Mouse (Mus musculus) urinary bladder, adult 18-20 months (tissue): ENCODE data around the gene Osbpl10.

ENCODE experiments used
- DNase-seq, 2 experiments: peaks; one replicate each; pipeline ENCODE4 v3.0.0; 2022; ENCODE audit warnings: low spot score in 2 of 2, mixed read lengths in 2 of 2

Osbpl10 gene

GRCm38 (mm10) chr9:115215830-115216701, 237.7 kb downstream of the Osbpl10 start:
- no peak for DNase-seq

GRCm38 (mm10) chr9:115217984-115218383, 239.6 kb downstream of the Osbpl10 start:
- DNase-seq, result no peak

GRCm38 (mm10) chr9:115220466-115220865, 242.1 kb downstream of the Osbpl10 start:
- no peak for DNase-seq

DNA sequence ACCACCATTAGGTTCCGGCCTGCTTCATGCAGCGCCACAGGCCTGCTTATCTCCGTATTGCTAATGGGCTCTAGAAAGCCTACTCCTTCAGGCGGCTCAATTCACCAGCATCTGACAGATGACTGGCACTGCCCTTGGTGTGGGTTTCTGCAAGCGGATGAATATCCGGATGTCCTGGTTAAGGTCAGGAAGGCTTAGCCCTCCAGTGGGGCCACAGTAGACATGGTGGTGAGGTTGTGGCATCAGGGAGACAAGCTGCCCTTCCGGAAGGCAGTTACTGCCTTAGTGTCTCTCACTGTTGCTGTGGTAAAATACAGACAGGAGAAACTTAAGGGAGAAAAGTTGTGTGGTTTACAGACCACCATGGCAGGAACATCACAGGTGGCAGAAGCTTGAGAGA, 242.9 kb downstream of the Osbpl10 start:
- no peak for DNase-seq

DNA sequence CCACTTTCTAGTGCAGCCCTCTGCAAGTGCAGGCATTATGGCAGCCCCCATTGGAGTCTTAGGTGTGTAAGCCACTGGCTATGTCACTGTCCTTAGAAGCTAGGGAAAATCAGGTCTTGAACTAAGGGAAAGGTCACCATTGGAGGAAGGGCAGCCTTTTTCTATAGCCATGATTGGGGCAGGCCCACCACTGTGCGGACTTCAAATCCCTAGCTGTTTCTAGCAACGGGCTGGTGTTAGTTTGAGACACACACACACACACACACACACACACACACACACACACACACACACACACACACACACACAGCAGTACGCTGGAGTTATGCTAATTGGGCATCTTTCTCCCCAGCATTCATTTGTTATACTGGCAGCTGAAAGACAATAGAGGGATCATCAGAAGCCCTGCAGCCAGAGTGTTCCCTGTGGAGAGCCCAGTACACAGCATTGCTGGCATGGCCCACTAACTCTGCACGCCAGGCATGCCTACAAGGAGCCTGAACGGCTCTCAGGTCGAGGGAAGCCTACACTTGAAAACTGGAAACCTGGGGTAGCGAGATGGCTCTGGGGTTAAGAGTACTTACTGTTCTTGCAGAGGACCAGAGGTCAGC, 246.5 kb downstream of the Osbpl10 start:
- DNase-seq, result no peak

GRCm38 (mm10) chr9:115229145-115229544, 250.8 kb downstream of the Osbpl10 start:
- no peak for DNase-seq

GRCm38 (mm10) chr9:115229676-115230075, 251.3 kb downstream of the Osbpl10 start:
- no peak for DNase-seq

DNA sequence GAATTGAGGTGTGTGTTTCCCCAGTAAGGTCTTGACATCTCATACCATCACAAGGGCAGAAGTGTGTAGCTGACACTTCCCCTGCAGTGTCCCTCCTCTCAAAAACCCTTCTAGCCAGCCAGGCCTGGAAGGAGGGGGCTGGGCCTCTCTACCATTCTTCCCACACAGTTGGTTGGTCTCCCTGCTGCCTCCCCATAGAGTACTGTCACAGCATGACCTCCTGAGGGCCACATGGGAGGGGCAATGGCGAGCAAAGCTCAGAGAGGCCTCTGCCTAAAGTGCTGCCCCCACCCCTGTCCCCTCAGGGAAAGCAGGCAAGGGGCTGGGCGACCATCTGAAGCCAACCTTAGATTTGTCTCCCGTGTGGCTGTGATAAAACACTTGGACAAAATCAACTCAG, 251.8 kb downstream of the Osbpl10 start:
- DNase-seq, result no peak

- DNase-seq, result no peak
Observed at GRCm38 (mm10) chr9:115231476-115231875, 253.1 kb downstream of the Osbpl10 start.

DNA sequence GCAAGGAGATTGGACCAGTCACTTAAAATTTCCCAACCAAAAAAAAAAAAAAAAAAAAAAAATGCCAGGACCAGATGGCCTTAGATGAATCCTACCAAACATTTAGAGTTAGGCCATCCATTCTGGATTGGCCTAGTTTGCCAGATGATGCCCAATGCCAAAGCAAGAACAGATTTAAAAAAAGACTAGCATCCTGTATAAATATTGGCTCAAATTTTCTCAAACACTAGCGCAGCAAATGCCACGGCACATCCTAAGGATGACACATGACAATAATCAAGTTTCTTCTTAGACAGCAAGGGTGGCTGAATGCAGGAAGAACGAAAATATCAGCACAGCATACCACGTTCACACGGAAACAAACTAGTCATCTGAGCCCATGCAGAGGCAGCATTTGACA, 255.4 kb downstream of the Osbpl10 start:
- no peak for DNase-seq

DNA sequence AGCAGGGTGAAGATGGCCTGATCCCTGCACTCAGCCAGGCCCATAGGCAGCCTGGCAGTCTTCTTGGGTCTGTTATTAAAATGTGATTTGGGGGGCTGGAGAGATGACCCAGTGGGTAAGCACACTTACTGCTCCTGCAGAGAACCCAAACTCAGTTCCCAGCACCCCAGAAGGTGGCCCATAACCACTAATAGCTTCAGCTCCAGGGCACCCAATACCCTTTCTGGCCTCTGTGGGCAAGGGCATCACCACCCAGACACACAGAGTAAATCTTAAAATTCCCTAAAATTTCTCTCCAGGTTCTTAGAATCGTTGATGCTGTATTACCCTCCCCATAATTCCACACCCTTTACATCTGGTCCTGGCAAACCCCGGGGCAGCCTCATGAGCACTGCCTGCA, 256.2 kb downstream of the Osbpl10 start:
- DNase-seq, result no peak

GRCm38 (mm10) chr9:115236352-115236841, 258.0 kb downstream of the Osbpl10 start:
- DNase-seq, result peak; percentile 19 to 26

- DNase-seq, result no peak
Observed at GRCm38 (mm10) chr9:115237943-115238342, 259.6 kb downstream of the Osbpl10 start.

DNA sequence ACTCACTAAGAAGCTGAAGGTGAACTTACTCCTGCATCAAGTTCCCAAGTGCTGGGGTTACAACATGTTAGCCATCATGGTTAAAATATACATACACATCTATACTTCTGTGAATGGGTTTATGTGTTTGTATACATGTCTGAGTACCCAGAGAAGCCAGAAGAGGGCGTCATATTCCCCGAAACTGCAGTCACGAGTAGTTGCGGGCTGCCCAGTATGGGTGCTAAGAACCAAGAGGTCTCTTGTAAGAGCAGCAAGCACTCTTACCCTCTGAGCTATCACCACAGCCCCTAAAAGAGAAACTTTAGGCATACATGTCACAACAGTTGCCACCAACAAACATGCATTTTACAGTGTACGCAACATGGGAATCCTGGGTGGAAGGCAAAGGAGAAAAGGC, 261.5 kb downstream of the Osbpl10 start:
- no peak for DNase-seq

DNA sequence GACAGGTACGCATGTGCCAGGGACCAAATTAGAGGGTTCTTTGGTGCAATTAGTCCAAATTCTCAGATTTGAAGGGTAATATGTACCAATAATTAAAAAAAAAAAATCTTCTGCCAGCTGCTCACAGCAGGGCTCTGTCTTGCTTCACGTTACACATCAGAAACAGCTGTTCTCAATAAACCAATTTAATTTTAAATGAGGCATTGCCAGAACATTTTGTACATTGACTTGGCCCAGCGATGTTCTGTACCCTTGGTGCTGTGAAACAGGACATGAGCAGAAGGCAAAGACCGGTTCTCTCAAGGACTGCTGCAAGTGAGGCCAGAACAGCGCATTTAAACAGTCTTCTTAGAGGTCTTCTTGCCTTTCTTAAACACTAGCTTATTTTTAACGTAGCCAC, 265.3 kb downstream of the Osbpl10 start:
- DNase-seq, result no peak

DNA sequence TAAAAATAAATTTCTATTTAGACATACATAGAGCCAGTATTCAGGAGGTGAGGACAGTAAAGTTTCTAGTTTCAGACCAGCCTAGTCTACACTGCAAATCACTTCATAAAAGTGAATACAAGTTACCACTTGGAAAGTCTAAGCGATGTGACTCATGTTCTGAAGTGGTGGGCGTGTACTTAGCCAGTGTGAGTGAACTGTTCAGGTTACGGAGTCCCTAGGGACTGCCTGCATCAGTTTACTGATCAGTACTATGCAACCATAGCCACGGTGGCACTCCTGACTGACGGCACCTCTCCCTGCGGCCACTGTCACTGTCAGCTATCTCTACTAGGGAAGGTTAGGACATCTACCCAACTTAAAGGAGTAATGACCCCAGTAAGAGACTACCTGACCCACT, 266.7 kb downstream of the Osbpl10 start:
- DNase-seq, result no peak

DNA sequence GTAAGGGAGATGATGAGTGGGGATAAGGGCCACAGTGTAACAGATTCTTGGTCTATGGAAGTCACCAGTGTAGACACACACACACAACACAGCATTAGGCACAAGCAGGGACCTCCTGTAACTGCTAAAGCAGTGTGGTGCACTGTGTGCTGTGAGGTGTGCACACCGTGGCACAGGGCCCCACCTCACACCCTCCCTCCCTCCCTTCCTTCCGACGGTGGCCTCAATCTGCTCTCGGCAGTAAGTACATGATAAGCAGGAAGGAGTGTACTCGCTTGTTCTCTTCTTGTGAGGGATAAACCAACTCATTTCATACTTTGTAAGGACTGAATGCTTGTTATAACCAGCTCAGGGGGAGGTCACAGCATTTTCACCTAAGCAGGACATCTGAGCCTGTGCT, 270.8 kb downstream of the Osbpl10 start:
- DNase-seq, result no peak

- DNase-seq, result no peak
Observed at GRCm38 (mm10) chr9:115257733-115258286, 279.4 kb downstream of the Osbpl10 start.

- no peak for DNase-seq
Observed at GRCm38 (mm10) chr9:115259866-115260265, 281.5 kb downstream of the Osbpl10 start.

GRCm38 (mm10) chr9:115260464-115260863, 282.1 kb downstream of the Osbpl10 start:
- DNase-seq, result no peak

DNA sequence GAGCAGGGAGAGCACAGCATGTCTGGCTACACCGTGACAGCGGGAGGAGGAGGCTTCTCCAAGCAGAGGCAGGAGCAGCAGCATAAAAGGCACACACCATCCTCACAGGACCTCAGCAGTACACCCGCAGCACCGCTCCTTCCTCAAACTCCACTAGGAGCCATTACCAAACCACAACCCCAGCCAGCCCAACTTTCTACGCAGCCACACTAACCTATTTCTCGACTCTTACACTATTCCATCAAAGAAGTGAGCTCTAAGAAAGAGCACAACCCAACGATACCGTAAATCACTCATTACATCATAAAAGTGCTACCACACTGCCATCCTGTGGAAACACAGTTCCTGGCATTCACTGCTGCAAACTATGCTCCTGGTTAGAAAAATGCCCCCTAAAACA, 283.1 kb downstream of the Osbpl10 start:
- DNase-seq, result no peak

DNA sequence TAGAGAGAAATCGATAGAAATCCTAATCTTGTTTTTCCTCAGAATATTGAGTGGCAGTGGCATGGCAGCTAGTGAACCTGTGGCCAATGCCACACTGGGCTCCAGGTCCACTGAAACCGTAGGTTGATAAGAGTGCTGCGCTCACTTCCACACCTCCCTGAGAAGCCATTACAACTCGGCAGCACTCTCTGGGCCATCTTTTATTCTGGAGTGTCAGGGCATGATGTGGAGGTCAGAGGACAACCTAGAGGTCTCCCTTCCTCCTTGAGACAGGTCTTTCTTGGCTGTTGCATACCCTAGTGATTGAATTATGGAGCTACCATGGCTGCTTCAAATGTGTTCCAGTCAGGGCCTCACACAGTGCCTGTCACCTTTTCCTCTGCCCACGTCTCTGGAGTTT, 283.5 kb downstream of the Osbpl10 start:
- DNase-seq, result no peak

GRCm38 (mm10) chr9:115271556-115271955, 293.2 kb downstream of the Osbpl10 start:
- DNase-seq, result no peak
